Comparison of ENCODE assay signal across 7 mouse cellular contexts in genomic region chr4:119194909-119195581, GRCm38 (mm10). TPM values are rescaled to one million over a fixed set of nuclear protein-coding genes. Genes with fewer than 3 reads are reported as not detected.
DNase-seq lines count a peak whose midpoint lies in the region; ATAC-seq lines count a peak whose summit lies in the region.

Gene Svbp (plus strand): TSS chr4:119195306.

- peak within 1 kb of the TSS; percentile 70 for H3K4me2 ChIP-seq in embryonic facial prominence, embryonic 12.5 days (replicated peaks)
- peak within 1 kb of the TSS; percentile 70 for H3K4me2 ChIP-seq in midbrain, embryonic 12.5 days (replicated peaks)

- peak within 1 kb of the TSS; percentile 63 for H3K4me3 ChIP-seq in embryonic facial prominence, embryonic 12.5 days
- H3K4me3 ChIP-seq in limb, embryonic 10.5 days = peak within 1 kb of the TSS; percentile 80
- H3K4me3 ChIP-seq in midbrain, embryonic 12.5 days = peak within 1 kb of the TSS; percentile 82

- peak; percentile 91 to 95 for DNase-seq in adrenal gland, postnatal 36 days
- peak; percentile 99 for DNase-seq in heart, adult 11 months
- DNase-seq in kidney, adult 18-20 months = peak; percentile 88
- DNase-seq in limb, embryonic 10.5 days (ENCODE audit: low spot score) = peak; percentile 97
- peak; percentile 83 for DNase-seq in skeletal muscle tissue, adult 2 months (ENCODE audit: low read depth, low spot score)

- H3K4me1 ChIP-seq in embryonic facial prominence, embryonic 12.5 days = peaks cover 14% of the 10 kb centered on the region; the same call in 1 of the 2 replicates
- H3K4me1 ChIP-seq in limb, embryonic 10.5 days = peaks cover 14% of the 10 kb centered on the region
- H3K4me1 ChIP-seq in midbrain, embryonic 12.5 days = peaks cover 27% of the 10 kb centered on the region

- peak; percentile 93 for ATAC-seq in embryonic facial prominence, embryonic 12.5 days (ENCODE audit: insufficient number of reproducible peaks, insufficient read depth, low FRiP score, low TSS enrichment)
- peak; percentile 92 for ATAC-seq in midbrain, embryonic 12.5 days (ENCODE audit: low FRiP score, low read depth)

- no peaks in the 10 kb centered on the region for H3K27me3 ChIP-seq in embryonic facial prominence, embryonic 12.5 days
- H3K27me3 ChIP-seq in limb, embryonic 10.5 days (ENCODE audit: low read depth, poor library complexity, severe bottlenecking) = no peaks in the 10 kb centered on the region
- no peaks in the 10 kb centered on the region for H3K27me3 ChIP-seq in midbrain, embryonic 12.5 days

- H3K9me3 ChIP-seq in embryonic facial prominence, embryonic 12.5 days = no peaks in the 10 kb centered on the region
- no peaks in the 10 kb centered on the region for H3K9me3 ChIP-seq in limb, embryonic 10.5 days (replicated peaks)
- no peaks in the 10 kb centered on the region for H3K9me3 ChIP-seq in midbrain, embryonic 12.5 days

- WGBS in embryonic facial prominence, embryonic 12.5 days = 2% methylated on average over 46 of the region's 47 CpGs
- WGBS in limb, embryonic 10.5 days = under 1% methylated on average over 46 of the region's 47 CpGs
- under 1% methylated on average over 42 of the region's 47 CpGs for WGBS in midbrain, embryonic 12.5 days

- H3K36me3 ChIP-seq in embryonic facial prominence, embryonic 12.5 days = peaks cover 10% of the 10 kb centered on the region
- H3K36me3 ChIP-seq in limb, embryonic 10.5 days = peaks cover 7% of the 10 kb centered on the region
- H3K36me3 ChIP-seq in midbrain, embryonic 12.5 days = no peaks in the 10 kb centered on the region

- peak within 1 kb of the TSS; percentile 72 for H3K9ac ChIP-seq in embryonic facial prominence, embryonic 12.5 days
- peak within 1 kb of the TSS; percentile 85 for H3K9ac ChIP-seq in midbrain, embryonic 12.5 days (replicated peaks)

- peak within 1 kb of the TSS; percentile 83 for H3K27ac ChIP-seq in embryonic facial prominence, embryonic 12.5 days
- peak within 1 kb of the TSS; percentile 92 for H3K27ac ChIP-seq in limb, embryonic 10.5 days
- H3K27ac ChIP-seq in midbrain, embryonic 12.5 days (replicated peaks) = peak within 1 kb of the TSS; percentile 69

RNA-seq across cellular contexts. Expression of gene Svbp, which starts in this region (rescaled TPM):
- 10 to 100 TPM; 17.1 to 19.2 TPM for total RNA-seq in adrenal gland, postnatal 36 days (2021)
- 189 TPM in 2 replicates for polyA plus RNA-seq in embryonic facial prominence, embryonic 12.5 days (2016; fragmentation: Nextera tagmentation; extraction: Ambion mirVana)
- 115 and 133 TPM in 2 replicates for polyA plus RNA-seq in limb, embryonic 10.5 days (2016; fragmentation: Nextera tagmentation; extraction: Ambion mirVana)
- polyA plus RNA-seq in midbrain, embryonic 12.5 days (2016; fragmentation: Nextera tagmentation; extraction: Ambion mirVana) = 168 and 190 TPM in 2 replicates

Comparison
In these comparisons a context has a peak if more than half of its experiments do, and no peak if none do; other contexts are left out.
1. Peak in every context shown above with its lines: DNase-seq, ATAC-seq, H3K4me3 ChIP-seq and H3K27ac ChIP-seq.